Mouse (Mus musculus): ENCODE results near the gene Trabd2b.

Gene Trabd2b

DNA sequence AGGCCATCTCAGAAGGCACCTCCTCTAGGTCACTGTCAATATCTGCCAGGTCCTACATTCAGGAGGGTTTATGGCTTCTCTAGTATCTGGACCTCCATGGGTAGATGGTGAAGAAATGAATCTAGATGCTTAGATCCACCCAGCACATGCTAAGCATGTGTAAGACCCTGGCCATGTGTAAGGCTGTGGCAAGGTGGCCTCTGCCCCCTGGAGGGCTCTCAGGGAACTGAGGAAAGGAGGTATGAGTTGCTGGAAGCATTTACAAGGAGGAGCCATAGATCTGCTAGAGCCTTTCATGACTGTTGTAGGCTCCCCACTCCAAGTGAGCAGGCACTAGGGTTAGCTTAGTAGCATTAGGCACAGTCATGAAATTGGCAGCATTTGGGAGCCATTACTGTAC is 192.6 kb downstream of the Trabd2b start:
- in situ Hi-C loops (cut with MboI, MseI): no loop called here

GRCm38 (mm10) chr4:114601201-114602009 is 194.9 kb downstream of the Trabd2b start:
- in situ Hi-C loops (cut with MboI, MseI): no loop called here

- in situ Hi-C loops (cut with MboI, MseI): no loop called here
These were observed 199.1 kb downstream of the Trabd2b start for GRCm38 (mm10) chr4:114605670-114606069.

- in situ Hi-C loops (cut with MboI, MseI): no loop called here
These were observed 201.3 kb downstream of the Trabd2b start for GRCm38 (mm10) chr4:114607873-114608272.

GRCm38 (mm10) chr4:114609297-114609696 is 202.8 kb downstream of the Trabd2b start:
- in situ Hi-C loops (cut with MboI, MseI): no loop called here

- in situ Hi-C loops (cut with MboI, MseI): no loop called here
These were observed 204.8 kb downstream of the Trabd2b start for GRCm38 (mm10) chr4:114611166-114611929.

DNA sequence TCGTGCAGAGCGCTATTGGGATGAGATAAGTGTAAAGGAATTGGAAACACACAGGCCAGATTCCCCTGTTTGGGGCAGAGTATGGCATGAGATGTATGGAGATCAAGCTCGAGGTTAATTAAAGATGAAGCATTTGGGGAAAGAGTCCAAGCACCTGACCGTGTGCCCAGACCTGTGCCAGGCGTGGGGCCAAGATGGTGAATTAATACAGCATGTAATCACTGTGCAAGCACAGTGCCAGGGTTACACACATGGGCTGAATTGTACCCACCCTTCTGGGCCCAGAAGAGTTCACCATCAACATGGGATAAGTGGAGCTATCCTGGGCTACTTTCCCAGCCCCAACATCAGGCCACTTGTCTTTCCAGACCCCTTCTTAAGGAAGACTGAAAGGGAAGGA is 205.5 kb downstream of the Trabd2b start:
- in situ Hi-C loops (cut with MboI, MseI): no loop called here

DNA sequence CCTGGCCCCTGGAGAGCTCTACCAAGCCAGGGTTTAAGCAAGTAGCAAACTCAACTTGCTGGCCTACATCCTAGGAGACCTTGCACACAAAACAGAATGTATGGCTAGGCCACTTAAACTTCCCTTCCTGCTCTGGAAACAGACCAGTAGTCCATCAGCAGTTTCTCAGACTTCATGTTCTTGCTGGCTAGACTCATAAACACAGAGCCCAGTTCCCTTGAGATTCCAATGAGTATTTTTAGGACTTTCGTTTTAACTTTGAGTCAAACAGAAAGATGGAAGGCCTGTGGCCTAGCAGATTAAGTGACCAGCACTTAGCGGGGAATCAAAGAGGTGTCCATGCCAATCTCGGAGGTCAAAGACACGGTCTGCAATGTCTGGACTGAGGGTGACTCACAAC is 206.3 kb downstream of the Trabd2b start:
- in situ Hi-C loops (cut with MboI, MseI): no loop called here

DNA sequence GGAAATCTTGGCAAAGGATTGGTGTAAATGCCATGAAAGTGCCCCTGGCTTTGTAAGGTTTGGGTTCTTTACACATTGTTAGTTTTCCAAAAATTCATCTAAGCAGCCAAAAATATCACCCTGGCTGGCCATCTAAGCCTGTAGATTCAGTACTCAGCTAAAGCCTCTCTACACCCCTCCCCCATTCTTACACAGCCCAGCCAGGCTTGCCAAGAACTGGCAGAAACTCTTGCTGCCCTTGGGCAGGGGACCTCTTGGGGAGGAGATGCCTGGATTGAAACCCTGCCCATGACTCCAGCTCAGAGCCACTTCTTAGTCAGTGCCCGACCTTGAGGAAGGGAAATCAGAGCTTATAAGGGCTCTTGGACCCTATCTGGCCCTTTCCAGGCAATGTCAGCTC is 207.6 kb downstream of the Trabd2b start:
- in situ Hi-C loops (cut with MboI, MseI): no loop called here

DNA sequence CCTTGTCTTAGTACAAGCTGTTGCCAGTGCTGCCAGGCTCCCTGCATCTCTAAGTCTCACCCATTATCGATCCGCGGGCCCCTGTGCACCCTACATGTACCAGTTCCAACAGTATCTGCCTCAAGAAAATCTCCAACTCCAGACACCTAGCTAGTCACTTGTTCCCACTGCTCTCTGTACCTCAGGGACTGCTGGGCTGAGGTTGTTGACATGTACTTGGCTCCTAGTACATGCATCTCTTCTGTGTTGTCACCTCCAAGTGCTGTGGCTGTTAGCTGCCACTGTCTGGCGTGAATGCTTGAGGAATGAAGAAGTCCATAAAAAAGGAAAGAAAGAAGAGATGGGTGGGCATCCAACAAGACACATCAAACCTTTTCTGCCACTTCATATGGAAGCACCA is 209.2 kb downstream of the Trabd2b start:
- in situ Hi-C loops (cut with MboI, MseI): no loop called here

GRCm38 (mm10) chr4:114622929-114623328 is 216.4 kb downstream of the Trabd2b start:
- in situ Hi-C loops (cut with MboI, MseI): no loop called here

DNA sequence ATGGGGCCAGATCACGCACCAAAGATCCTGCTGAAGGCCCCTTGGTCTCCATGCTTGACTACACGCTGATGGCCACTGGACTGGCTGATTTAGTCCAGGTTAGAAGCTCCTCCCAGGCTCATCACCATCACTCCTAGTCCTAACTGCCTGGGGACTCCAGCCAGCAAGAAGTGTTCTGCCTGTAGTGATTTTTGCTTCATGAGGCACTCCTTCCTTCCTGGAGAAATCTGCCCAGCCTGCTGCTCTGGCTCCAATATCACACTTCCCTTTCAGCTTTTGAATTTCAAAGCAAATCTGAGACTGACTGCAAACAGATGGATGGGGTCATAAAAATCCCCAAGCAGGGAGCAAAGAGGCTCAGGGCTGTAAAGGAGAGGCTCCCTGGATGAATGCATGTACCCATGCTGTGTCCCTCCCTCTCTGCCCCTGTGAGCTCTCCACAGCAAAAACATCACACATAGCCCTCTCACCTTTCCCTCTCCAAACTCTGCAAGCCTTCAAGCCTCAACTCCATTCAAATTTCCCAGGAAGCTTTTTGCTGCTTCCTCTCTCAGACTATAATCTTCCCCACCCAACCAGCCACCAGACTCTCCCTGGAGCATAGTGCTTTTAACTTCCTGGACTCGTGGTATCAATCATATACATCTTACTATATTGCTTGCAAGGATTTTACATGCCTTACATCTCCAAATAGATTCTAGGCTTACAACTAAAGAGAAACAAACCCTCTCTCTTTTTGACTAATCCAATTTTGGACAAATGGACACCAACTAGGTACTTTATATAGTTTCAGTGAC is 217.8 kb downstream of the Trabd2b start:
- in situ Hi-C loops (cut with MboI, MseI): no loop called here

DNA sequence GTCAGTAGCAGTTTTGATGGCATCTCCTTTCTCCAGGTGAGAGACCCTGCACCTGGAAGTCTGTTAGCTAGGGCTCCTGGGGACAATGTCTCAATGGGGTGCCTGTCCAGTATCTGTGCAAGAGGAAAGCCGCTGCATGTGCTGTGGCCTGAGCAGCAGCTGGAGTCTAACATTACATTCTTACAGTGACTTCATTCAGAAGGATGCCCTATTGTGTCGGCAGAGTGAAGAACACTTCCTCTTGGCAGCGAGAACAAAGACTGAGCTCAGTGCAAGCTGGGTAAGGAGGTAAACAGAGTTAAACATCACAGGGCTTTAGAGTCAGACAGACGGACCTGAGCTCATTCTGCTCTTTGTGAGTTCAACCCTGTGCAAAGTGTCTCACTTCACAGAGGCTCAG is 218.8 kb downstream of the Trabd2b start:
- in situ Hi-C loops (cut with MboI, MseI): no loop called here

GRCm38 (mm10) chr4:114625920-114626319 is 219.4 kb downstream of the Trabd2b start:
- in situ Hi-C loops (cut with MboI, MseI): no loop called here

- in situ Hi-C loops (cut with MboI, MseI): no loop called here
These were observed 221.3 kb downstream of the Trabd2b start for GRCm38 (mm10) chr4:114627674-114628293.

DNA sequence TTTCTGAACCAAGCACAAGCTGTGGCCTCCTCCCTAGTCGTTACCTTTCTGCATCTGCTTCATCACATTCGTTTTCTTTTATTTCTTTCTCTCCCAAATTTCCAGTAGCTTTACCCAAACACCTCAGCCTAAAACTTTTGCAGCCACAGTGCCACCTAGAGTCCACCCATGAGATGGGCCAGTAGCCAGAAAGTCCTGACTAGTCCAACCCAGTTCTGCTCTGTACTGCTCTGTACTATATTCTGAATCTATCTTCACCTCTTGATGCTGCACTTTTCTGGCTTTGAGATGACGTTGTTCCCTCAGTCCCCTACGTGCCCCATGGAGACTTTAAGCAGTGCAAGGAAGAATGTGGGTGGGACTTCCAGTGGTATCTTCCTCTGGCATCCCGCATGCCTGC is 229.4 kb downstream of the Trabd2b start:
- in situ Hi-C loops (cut with MboI, MseI): no loop called here

DNA sequence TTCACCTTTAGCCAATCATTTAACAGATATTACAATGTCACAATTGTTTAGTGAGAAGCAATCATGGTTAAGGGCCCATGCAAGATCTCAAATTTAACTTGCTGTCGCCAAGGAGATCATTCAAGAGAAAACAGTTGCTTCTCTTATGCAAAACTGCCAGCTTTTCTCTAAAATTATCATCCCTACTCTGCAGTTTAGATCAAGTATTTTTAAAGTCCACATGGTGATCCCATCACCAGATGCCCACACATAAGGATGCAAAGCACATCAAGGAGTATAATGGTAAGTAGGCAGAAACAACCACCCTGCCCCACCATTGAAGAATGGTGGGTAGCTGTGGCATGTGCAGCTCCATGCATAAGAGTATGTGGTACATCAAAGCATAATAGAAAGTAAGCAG is 229.8 kb downstream of the Trabd2b start:
- in situ Hi-C loops (cut with MboI, MseI): no loop called here

DNA sequence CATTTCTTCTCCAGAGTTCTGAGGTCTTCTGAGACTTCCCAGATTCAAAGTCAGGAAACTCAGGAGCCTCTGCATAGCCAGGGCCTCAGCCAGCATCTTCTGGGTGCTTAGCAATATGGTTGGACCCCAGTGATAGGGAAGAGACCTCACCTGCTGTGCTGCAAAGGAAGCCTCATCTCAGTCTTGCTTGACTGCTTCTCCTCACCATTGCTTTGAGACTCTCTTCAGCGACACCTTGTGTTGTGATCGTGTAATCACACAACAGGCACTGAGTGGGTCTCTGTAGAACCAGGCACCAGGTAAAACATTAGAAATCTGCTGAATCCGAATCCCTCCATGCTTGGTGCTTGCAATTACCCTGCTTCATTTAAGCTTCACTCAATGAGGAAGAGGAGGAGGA is 230.6 kb downstream of the Trabd2b start:
- in situ Hi-C loops (cut with MboI, MseI): no loop called here

DNA sequence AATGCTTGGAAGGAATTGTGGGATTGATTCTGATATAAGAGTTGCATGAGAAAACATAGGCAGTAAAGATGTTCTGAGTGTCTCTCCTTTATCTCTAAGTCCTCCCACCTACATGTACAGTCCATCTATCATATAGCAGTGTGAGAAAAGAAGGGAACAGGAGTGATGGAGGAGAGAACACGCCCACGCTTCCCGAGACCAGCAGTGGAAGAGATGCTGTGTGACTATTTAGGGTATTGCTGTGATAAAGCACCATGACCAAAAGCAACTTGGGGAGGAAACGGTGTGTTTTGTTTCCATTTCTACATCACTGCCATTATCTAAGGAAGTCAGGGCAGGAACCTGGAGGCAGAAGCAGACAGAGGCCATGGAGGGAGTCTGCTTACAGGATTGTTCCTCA is 235.9 kb downstream of the Trabd2b start:
- in situ Hi-C loops (cut with MboI, MseI): no loop called here

GRCm38 (mm10) chr4:114643679-114644208 is 237.2 kb downstream of the Trabd2b start:
- in situ Hi-C loops (cut with MboI, MseI): no loop called here

GRCm38 (mm10) chr4:114645341-114645740 is 238.8 kb downstream of the Trabd2b start:
- in situ Hi-C loops (cut with MboI, MseI): no loop called here

Data from T-helper 2 cell (primary cell).